Mouse (Mus musculus) liver, embryonic 14.5 days (tissue): ENCODE results near the gene Pp2d1.

Experiments
- CTCF ChIP-seq: IDR thresholded peaks from 2 replicates; pipeline ENCODE4 v1.5.1; 2016; ENCODE audit warnings: antibody characterized with exemption, low read depth, control low read depth
- EP300 ChIP-seq: IDR thresholded peaks from 2 replicates; pipeline ENCODE4 v1.6.1; 2016; ENCODE audit warnings: antibody characterized with exemption, low read depth

DNA sequence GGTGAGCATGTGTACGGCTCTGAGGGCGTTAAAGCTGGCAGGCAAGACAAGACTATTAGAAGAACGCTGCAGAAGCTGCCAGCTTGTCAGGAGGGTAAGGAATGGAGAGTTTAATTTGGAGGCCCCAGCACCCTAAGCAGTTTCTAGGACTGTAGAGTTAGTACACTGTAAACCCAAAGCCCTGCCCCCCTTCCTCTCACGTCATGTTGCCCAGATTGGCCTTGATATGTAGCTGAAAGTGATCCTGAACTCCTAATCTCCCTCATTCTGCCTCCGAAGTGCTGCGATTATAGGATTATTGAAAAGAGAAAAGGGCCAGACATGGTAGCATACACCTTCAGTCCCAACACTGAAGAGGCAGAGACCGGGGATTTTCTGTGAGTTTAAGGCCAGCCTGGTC lies 43.6 kb upstream of the Pp2d1 start:
- TF ChIP-seq EP300 (no peak), CTCF (no peak)
